Mouse (Mus musculus): ENCODE measurements around the gene Tsen54.

- TF ChIP-seq CTCF (IDR thresholded peaks at IDR 0.05; ENCODE audit: borderline replicate concordance, extremely low read depth, insufficient read depth, insufficient read length): no peak
- no peak for TF ChIP-seq POLR2A (IDR thresholded peaks at IDR 0.05; ENCODE audit: borderline replicate concordance, extremely low read depth, insufficient read depth, insufficient read length, poor library complexity, severe bottlenecking)
Observed at GRCm38 (mm10) chr11:115836656-115837395, 22.3 kb downstream of the Tsen54 start.
